Mouse (Mus musculus): Measurements from ENCODE around the gene Lig4. TPM values are rescaled to one million over a fixed set of nuclear protein-coding genes. Genes with fewer than 3 reads are reported as not detected.
A peak's percentile ranks its signal among the peaks of the same experiment; 100 is the strongest.

The Lig4 gene
- total and polyA plus RNA-seq, 2 experiments from 2014 or later, result 4.1 to 8.2 TPM

DNA sequence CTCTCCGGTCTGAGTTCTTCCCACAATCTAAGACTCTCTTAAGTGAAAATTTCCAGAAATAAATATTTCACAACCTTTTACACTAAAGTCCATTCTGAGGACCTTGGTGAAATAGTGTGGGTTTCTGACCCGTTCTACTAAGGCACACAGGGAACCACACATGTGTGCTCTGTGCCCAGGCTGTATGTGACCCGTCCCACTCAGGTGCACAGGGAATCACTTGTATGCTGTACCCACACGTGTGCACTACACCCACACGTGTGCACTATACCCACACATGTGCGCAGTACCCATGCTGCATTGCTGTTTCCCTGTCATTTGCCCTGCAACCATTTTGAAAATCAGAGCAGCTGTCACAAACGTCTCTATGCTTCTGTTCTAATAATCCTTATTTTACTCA lies 41.9 kb downstream of the Lig4 start:
- H3K9ac ChIP-seq (replicated peaks; ENCODE audit: low read length, poor library complexity, severe bottlenecking), result no peak overlapping the region
- H3K4me2 ChIP-seq (ENCODE audit: low read depth, low read length, poor library complexity, severe bottlenecking), result no peak overlapping the region
- TF ChIP-seq CTCF (IDR thresholded peaks at IDR 0.05), result no peak
- ATAC-seq (ENCODE audit: low FRiP score) (0 out of 2 replicates have a peak, but pooled peaks have one; percentile 34), DNase-seq (ENCODE audit: low spot score) (no peak)
- WGBS, result 73% methylated on average over 7 of the region's 7 CpGs
- H3K4me3 ChIP-seq (ENCODE audit: low read depth, low read length), result no peak overlapping the region
- no peaks in the 10 kb centered on the region for H3K9me3 ChIP-seq (ENCODE audit: low read length)
- H3K27ac ChIP-seq (ENCODE audit: low read depth, low read length), result no peak overlapping the region
- H3K36me3 ChIP-seq (ENCODE audit: insufficient read depth, low read length), result no peaks in the 10 kb centered on the region
- no peaks in the 10 kb centered on the region for H3K4me1 ChIP-seq (ENCODE audit: insufficient read depth, low read length)
- no peaks in the 10 kb centered on the region for H3K27me3 ChIP-seq (ENCODE audit: insufficient read depth, low read length)

DNA sequence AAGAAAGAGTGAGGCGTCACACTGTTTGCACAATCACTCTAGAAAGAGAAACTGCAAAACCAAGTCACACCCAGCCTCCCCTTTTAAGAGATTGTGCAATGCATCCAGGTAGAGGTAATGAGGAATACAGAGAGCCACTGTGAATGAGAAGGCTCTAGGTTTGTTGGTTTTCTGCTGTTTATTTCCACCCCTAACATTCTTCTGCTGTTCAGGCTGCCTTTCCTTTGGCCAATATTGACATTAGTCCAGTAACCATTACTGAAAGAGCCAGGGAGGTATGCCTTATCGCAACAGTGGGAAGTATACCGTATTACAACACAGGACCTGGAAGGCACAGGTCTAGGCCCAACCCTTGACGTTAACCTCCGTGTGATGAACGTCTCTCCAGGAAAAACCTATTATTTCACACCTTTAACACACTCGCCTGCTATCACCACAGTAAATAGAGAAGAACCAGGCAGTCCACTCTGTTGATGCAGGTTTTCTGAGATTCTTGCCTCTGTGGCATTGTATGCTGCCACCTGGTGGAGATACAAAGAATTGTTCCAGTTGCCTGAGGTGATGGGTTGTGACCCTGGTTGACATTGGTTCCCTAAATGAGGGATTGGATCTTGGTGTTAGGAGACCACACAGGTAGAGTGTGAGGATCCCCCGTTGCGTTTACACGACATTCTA lies 42.5 kb downstream of the Lig4 start:
- no peak overlapping the region for H3K9ac ChIP-seq (replicated peaks; ENCODE audit: low read length, poor library complexity, severe bottlenecking)
- no peak overlapping the region for H3K4me2 ChIP-seq (ENCODE audit: low read depth, low read length, poor library complexity, severe bottlenecking)
- TF ChIP-seq CTCF (IDR thresholded peaks at IDR 0.05), result peak; percentile 96
- no peak overlapping the region for H3K27ac ChIP-seq (ENCODE audit: low read depth, low read length)
- 35% methylated on average over 10 of the region's 10 CpGs for WGBS
- H3K36me3 ChIP-seq (ENCODE audit: insufficient read depth, low read length), result no peaks in the 10 kb centered on the region
- ATAC-seq (ENCODE audit: low FRiP score) (no peak), DNase-seq (ENCODE audit: low spot score) (peak; percentile 70)
- no peaks in the 10 kb centered on the region for H3K27me3 ChIP-seq (ENCODE audit: insufficient read depth, low read length)
- H3K4me1 ChIP-seq (ENCODE audit: insufficient read depth, low read length), result no peaks in the 10 kb centered on the region
- H3K4me3 ChIP-seq (ENCODE audit: low read depth, low read length), result no peak overlapping the region
- H3K9me3 ChIP-seq (ENCODE audit: low read length), result no peaks in the 10 kb centered on the region

DNA sequence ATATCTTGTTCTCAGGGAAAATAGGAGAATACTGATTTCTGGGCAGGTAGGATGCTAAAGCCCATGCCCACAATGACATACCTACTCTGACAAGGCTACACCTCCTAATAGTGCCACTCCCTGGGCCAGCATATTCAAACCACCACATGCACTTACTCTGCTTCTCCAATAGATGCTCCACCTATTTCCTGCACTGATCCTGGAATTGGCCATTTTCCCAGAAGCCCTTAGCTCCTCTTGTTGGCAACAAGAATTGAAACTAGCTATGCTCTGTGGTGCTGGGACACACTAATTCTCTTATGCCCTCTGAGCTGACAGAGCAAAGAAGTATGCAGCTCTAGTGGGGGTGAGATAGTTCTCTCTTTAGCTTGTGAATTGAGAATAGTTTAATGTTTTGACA lies 44.8 kb downstream of the Lig4 start:
- Histone ChIP-seq H3K9me3 (ENCODE audit: low read length) (no peaks in the 10 kb centered on the region), H3K9ac (replicated peaks; ENCODE audit: low read length, poor library complexity, severe bottlenecking) (no peak overlapping the region), H3K36me3 (ENCODE audit: insufficient read depth, low read length) (no peaks in the 10 kb centered on the region), H3K27me3 (ENCODE audit: insufficient read depth, low read length) (no peaks in the 10 kb centered on the region), H3K4me1 (ENCODE audit: insufficient read depth, low read length) (no peaks in the 10 kb centered on the region), H3K27ac (ENCODE audit: low read depth, low read length) (no peak overlapping the region), H3K4me3 (ENCODE audit: low read depth, low read length) (no peak overlapping the region), H3K4me2 (ENCODE audit: low read depth, low read length, poor library complexity, severe bottlenecking) (no peak overlapping the region)
- DNase-seq (ENCODE audit: low spot score) (no peak), ATAC-seq (ENCODE audit: low FRiP score) (no peak)
- TF ChIP-seq CTCF (IDR thresholded peaks at IDR 0.05), result no peak

DNA sequence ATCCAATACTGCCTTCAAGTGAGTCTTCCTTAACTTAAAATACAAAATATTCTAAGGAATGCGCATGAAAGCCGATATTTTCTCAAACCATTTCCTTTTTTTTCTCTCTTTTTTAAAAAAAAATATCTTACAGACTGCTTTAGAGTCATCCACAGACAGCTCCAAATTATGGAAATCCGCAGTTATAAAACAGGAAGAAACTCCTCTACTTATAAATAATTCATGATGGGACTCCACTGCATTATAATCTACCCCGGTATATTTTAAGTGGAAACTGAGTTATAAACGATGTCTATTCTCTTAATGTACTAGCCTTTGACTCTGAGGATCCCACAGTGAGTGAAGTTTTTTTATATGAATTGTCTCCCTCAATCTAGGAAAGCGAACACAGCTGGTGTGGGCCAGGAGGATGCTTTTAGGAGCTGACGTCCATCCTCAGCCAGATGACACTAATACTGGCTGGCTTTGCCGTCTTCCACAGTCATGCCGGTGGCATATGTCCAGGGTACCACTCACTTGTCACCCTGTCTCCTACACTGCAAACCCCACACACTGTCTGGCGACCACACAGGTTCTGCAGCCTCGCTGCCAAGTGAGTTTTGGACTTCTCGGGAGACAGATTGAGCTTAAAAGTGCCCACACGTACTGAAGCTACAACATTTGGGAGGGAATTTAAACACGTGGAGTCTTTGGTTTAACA lies 47.6 kb downstream of the Lig4 start:
- DNase-seq (ENCODE audit: low spot score) (peak; percentile 64), ATAC-seq (ENCODE audit: low FRiP score) (peak; percentile 68; the same call in 1 of the 2 replicates)
- H3K9ac ChIP-seq (replicated peaks; ENCODE audit: low read length, poor library complexity, severe bottlenecking), result no peak overlapping the region
- no peaks in the 10 kb centered on the region for H3K4me1 ChIP-seq (ENCODE audit: insufficient read depth, low read length)
- H3K4me2 ChIP-seq (ENCODE audit: low read depth, low read length, poor library complexity, severe bottlenecking), result no peak overlapping the region
- TF ChIP-seq CTCF (IDR thresholded peaks at IDR 0.05), result no peak
- 57% methylated on average over 14 of the region's 14 CpGs for WGBS
- no peaks in the 10 kb centered on the region for H3K27me3 ChIP-seq (ENCODE audit: insufficient read depth, low read length)
- no peaks in the 10 kb centered on the region for H3K36me3 ChIP-seq (ENCODE audit: insufficient read depth, low read length)
- no peak overlapping the region for H3K27ac ChIP-seq (ENCODE audit: low read depth, low read length)
- no peaks in the 10 kb centered on the region for H3K9me3 ChIP-seq (ENCODE audit: low read length)
- no peak overlapping the region for H3K4me3 ChIP-seq (ENCODE audit: low read depth, low read length)

Other genes with a start within 250 kb of the Lig4 start
- 122 and 129 TPM in 2 replicates for gene Fam155a, start 206.5 kb downstream of the Lig4 start, total RNA-seq (2014; rRNA removed)
- gene Fam155a, start 206.5 kb downstream of the Lig4 start, polyA plus RNA-seq (2015; fragmentation: Nextera tagmentation; extraction: Ambion mirVana), result 37.6 and 39.9 TPM in 2 replicates
- not detected in 2 replicates for gene Gm10217, start 113.4 kb downstream of the Lig4 start, total RNA-seq (2014; rRNA removed)
- not detected in 2 replicates for gene Gm10217, start 113.4 kb downstream of the Lig4 start, polyA plus RNA-seq (2015; fragmentation: Nextera tagmentation; extraction: Ambion mirVana)
- 21.3 and 29.1 TPM in 2 replicates for gene Abhd13, start within 50 bp of the Lig4 start, total RNA-seq (2014; rRNA removed)
- gene Abhd13, start within 50 bp of the Lig4 start, polyA plus RNA-seq (2015; fragmentation: Nextera tagmentation; extraction: Ambion mirVana), result 11.2 and 12.3 TPM in 2 replicates
- 0.33 and 1.1 TPM in 2 replicates for gene Tnfsf13b, start 28.8 kb upstream of the Lig4 start, total RNA-seq (2014; rRNA removed)
- gene Tnfsf13b, start 28.8 kb upstream of the Lig4 start, polyA plus RNA-seq (2015; fragmentation: Nextera tagmentation; extraction: Ambion mirVana), result 0.59 and 1.1 TPM in 2 replicates
- 59.9 and 62.6 TPM in 2 replicates for gene Myo16, start 176.2 kb upstream of the Lig4 start, total RNA-seq (2014; rRNA removed)
- gene Myo16, start 176.2 kb upstream of the Lig4 start, polyA plus RNA-seq (2015; fragmentation: Nextera tagmentation; extraction: Ambion mirVana), result 5.8 and 7.7 TPM in 2 replicates